Mouse (Mus musculus) stomach, postnatal 0 days (tissue): ENCODE data around the gene Cnp. TPM values are rescaled to one million over a fixed set of nuclear protein-coding genes. Genes with fewer than 3 reads are reported as not detected.

Source experiments
- ATAC-seq: fragments of 200-750 bp; cut with Nextera tagmentation; 2 replicates; pipeline ENCODE4 v1.8.0; 2017; ENCODE audit not compliant: low FRiP score, low TSS enrichment
- DNase-seq: peaks from one replicate; pipeline ENCODE4 v3.0.0-alpha.2; 2016; ENCODE audit warnings: low spot score
- H3K27ac ChIP-seq: fragments of 300-500 bp; sonication (generic); replicated peaks from 2 replicates; pipeline ENCODE4 v1.5.1; 2014; ENCODE audit warnings: mild to moderate bottlenecking, control low read depth
- H3K27me3 ChIP-seq: fragments of 300-500 bp; sonication (generic); 2 replicates; pipeline ENCODE4 v1.6.1; 2014; ENCODE audit warnings: low read length; ENCODE audit not compliant: control insufficient read depth, insufficient read depth
- H3K36me3 ChIP-seq: fragments of 300-500 bp; sonication (generic); 2 replicates; pipeline ENCODE4 v1.6.1; 2014; ENCODE audit warnings: low read length, mixed read lengths; ENCODE audit not compliant: control insufficient read depth, insufficient read depth
- H3K4me1 ChIP-seq: fragments of 300-500 bp; sonication (generic); replicated peaks from 2 replicates; pipeline ENCODE4 v1.6.1; 2014; ENCODE audit warnings: antibody characterized with exemption; ENCODE audit not compliant: control insufficient read depth, insufficient read depth
- H3K4me2 ChIP-seq: fragments of 300-500 bp; sonication (generic); replicated peaks from 2 replicates; pipeline ENCODE4 v1.6.1; 2014; ENCODE audit warnings: low read depth, mild to moderate bottlenecking, control low read depth, moderate library complexity
- H3K4me3 ChIP-seq: fragments of 300-500 bp; sonication (generic); 2 replicates; pipeline ENCODE4 v1.5.1; 2014; ENCODE audit warnings: low read depth, low read length, control low read depth
- H3K9ac ChIP-seq: fragments of 300-500 bp; sonication (generic); 2 replicates; pipeline ENCODE4 v1.6.1; 2014; ENCODE audit warnings: mild to moderate bottlenecking, low read length, control low read depth, mixed read lengths
- H3K9me3 ChIP-seq: fragments of 300-500 bp; sonication (generic); 2 replicates; pipeline ENCODE4 v1.6.1; 2016; ENCODE audit warnings: low read length; ENCODE audit not compliant: control insufficient read depth
- CTCF ChIP-seq: IDR thresholded peaks from 2 replicates; pipeline ENCODE4 v1.5.1; 2016; ENCODE audit warnings: antibody characterized with exemption, low read depth, mild to moderate bottlenecking, moderate library complexity
- EP300 ChIP-seq: optimal IDR thresholded peaks from 2 replicates; pipeline ENCODE3; 2016; ENCODE audit warnings: antibody characterized with exemption
- WGBS: fragments of 180-500 bp; shearing (Covaris S2); extraction: QIAGEN DNeasy Blood & Tissue Kit; methylation state at CpG from one replicate; pipeline ENCODE4 v1.1.7; 2014; 5-methylcytosine and 5-hydroxymethylcytosine counted together
- polyA plus RNA-seq: library from polyadenylated mRNA; unstranded; fragments of >200 nt; fragmentation: Nextera tagmentation; extraction: Ambion mirVana; gene quantifications from 2 replicates; pipeline ENCODE4 v1.2.1, GENCODE M21; 2015

Cnp gene
- polyA plus RNA-seq, 1 experiment from 2014 or later: 23.5 TPM

DNA sequence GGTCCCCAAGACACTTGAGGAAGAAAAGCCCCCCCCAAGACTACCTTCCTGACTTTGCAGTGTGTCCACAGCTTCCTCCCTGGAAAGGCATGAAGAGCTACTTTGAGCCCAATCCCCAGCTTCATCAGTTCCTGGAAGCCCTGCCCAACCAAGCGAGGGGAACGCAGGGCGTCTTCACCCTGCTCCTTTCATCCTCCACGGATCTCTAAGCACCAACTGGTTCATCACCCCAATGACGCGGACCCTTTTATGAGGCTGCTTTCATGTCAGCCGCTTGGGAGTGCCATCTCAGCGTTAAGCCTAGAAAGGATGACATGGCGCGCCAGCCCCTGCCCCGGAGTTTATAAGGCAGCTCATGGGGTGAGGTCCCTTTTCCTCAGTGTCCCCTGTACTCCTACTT is 45.3 kb downstream of the Cnp start, which contains the start of gene Dnajc7:
Dnajc7 (minus strand) TSS at position 187 of the 400 bp plus-strand sequence.
- H3K36me3 ChIP-seq: 0 out of 2 replicates have a peak, but pooled peaks cover 3% of the 10 kb centered on the region
- ATAC-seq (no peak), DNase-seq (no peak)
- no peaks in the 10 kb centered on the region for H3K27me3 ChIP-seq
- peak within 1 kb of the TSS; percentile 96 for H3K4me3 ChIP-seq
- peak within 1 kb of the TSS; percentile 94 for H3K9ac ChIP-seq
- 0 out of 2 replicates have a peak, but pooled peaks cover 5% of the 10 kb centered on the region for H3K4me1 ChIP-seq
- TF ChIP-seq CTCF: no peak
- no peak for TF ChIP-seq EP300
- WGBS: 3% methylated on average over 11 of the region's 11 CpGs
- H3K27ac ChIP-seq: peak within 1 kb of the TSS; percentile 95
- H3K9me3 ChIP-seq: no peaks in the 10 kb centered on the region
- peak within 1 kb of the TSS; percentile 67 for H3K4me2 ChIP-seq

DNA sequence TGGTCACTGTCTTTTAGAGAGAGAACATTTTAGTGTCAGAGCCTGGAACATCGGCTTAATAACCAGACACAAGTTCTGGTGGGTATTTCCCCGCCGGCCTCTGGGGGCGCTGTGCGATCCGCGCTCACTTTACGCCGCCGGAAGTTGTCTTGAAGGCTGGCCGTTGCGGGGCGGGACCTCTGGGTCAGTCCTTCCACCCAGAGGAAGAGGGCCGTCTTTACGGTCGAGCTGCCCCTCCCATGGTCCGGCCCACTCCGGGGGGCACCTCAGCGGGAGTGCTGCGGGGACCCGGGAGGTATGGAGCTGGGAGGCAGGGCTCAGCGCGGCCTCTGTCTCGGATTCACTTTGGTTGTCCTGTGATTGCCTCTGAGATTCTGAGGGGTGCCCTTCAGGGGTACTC is 48.0 kb downstream of the Cnp start:
- DNase-seq: peak; percentile 96
- peak; percentile 53 for TF ChIP-seq EP300
- TF ChIP-seq CTCF: peak; percentile 97
- peak overlapping the region; percentile 58 for H3K4me2 ChIP-seq

DNA sequence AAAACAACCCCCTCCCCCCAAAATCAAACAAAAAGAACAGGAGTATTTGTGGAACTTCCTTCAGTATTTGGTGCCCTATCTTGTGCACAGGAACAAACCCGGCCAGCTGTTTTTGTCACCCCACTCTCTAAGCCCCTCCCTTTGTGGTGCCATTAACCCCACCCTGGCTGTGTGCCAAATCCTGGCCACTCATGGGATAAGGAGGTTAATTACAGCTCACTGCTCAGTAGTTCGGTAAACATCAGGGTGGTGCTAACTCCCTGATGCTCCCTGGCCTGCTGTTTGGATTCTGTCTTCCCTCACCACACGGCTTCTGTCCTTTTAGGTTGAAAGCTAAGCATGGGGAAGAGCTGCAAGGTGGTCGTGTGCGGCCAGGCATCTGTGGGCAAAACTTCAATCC is 49.2 kb downstream of the Cnp start:
- Histone ChIP-seq H3K36me3 (peaks cover 10% of the 10 kb centered on the region), H3K27me3 (no peaks in the 10 kb centered on the region), H3K4me2 (peak overlapping the region; percentile 58), H3K9ac (peak overlapping the region; percentile 48; the same call in 1 of the 2 replicates), H3K9me3 (no peaks in the 10 kb centered on the region), H3K4me3 (peak overlapping the region; percentile 2; the same call in 1 of the 2 replicates), H3K4me1 (no peaks in the 10 kb centered on the region; the same call in 1 of the 2 replicates), H3K27ac (peak overlapping the region; percentile 94)
- DNase-seq (peak; percentile 92), ATAC-seq (peak; percentile 47)
- 34% methylated on average over 5 of the region's 5 CpGs for WGBS
- no peak for TF ChIP-seq CTCF
- TF ChIP-seq EP300: no peak

More for the DNA sequence above, 48.0 kb downstream of the Cnp start:
- under 1% methylated on average over 24 of the region's 24 CpGs for WGBS
- peak overlapping the region; percentile 82 for H3K9ac ChIP-seq
- peaks cover 4% of the 10 kb centered on the region; the same call in 1 of the 2 replicates for H3K4me1 ChIP-seq
- peaks cover 10% of the 10 kb centered on the region for H3K36me3 ChIP-seq
- H3K4me3 ChIP-seq: peak overlapping the region; percentile 69
- no peaks in the 10 kb centered on the region for H3K9me3 ChIP-seq
- peak; percentile 83 for ATAC-seq
- H3K27me3 ChIP-seq: no peaks in the 10 kb centered on the region
- peak overlapping the region; percentile 94 for H3K27ac ChIP-seq

DNA sequence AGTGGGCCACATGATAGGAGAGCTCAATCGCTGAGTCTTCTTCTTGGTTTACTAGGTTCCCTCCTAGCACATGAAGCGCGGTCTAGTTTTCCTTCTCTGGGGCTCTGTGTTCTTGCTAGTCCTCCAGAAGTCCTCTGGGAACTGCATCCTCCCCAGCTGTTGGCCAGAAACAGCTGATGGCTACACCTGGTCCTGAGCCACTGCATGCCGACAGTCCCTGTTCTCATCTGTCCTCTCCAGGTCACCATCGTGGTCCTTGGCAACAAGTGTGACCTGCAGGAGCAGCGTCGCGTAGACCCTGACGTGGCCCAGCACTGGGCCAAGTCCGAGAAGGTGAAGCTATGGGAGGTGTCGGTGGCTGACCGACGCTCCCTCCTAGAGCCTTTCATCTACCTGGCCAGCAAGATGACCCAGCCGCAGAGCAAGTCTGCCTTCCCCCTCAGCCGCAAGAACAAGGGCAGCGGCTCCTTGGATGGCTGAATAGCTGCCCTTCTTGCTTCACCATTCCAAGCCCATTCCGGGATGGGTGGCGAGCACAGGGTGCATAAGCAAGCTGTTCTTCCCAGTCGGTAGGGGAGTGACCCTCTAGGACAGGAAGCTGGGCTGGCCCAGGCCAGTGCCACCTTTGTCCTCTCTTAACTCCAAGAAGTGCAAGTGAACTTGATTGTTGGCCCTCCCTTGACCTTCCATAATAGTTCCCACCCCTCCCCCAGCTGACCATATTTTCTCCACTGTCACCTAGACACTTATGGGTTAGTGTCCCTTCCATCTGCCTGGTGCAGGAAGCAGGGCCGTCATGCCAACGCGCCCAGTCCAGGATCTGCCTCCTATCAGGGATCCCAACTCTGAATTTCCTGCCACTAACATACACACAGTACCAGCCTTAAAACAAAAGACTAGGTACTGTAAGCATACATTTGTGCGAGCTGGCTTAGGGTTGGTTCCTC is 51.3 kb downstream of the Cnp start:
- Histone ChIP-seq H3K9me3 (no peaks in the 10 kb centered on the region), H3K9ac (no peak overlapping the region), H3K27ac (peak overlapping the region; percentile 61), H3K27me3 (no peaks in the 10 kb centered on the region), H3K4me2 (no peak overlapping the region), H3K4me1 (no peaks in the 10 kb centered on the region; the same call in 1 of the 2 replicates), H3K36me3 (peaks cover 10% of the 10 kb centered on the region), H3K4me3 (no peak overlapping the region)
- WGBS: 90% methylated on average over 23 of the region's 23 CpGs
- TF ChIP-seq CTCF (no peak), EP300 (no peak)
- ATAC-seq: no peak
- DNase-seq: no peak

DNA sequence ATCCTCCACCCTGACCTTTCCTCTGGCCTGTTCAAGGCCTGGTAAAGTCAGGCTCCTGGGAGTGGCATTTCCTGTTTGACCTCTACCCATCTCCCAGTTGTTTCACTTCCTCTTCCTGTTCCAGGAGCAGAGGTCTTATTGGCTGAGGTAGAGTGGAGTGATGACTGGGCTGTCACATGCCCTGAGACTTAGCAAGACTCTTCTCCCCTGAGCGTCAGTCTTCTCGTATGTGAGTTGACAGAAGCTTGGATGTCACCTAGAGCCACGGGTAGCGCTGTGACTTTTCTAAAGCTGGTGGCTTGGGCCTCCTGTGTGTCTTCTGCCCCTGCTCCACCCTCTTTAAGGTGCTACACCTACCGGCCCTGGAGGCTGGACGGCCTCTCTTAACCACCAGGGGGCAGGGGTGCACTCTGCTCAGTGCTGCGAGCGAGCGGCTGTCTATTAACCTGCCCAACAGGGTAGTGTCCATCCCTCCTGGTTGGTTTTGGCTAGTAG is 52.0 kb downstream of the Cnp start:
- 19% methylated on average over 9 of the region's 9 CpGs for WGBS
- Histone ChIP-seq H3K9ac (no peak overlapping the region), H3K36me3 (peaks cover 10% of the 10 kb centered on the region), H3K9me3 (no peaks in the 10 kb centered on the region), H3K27me3 (no peaks in the 10 kb centered on the region), H3K4me3 (no peak overlapping the region), H3K27ac (peak overlapping the region; percentile 61; the same call in 1 of the 2 replicates), H3K4me2 (no peak overlapping the region), H3K4me1 (no peaks in the 10 kb centered on the region; the same call in 1 of the 2 replicates)
- peak; percentile 80 for ATAC-seq
- DNase-seq: peak; percentile 89
- TF ChIP-seq CTCF (peak; percentile 95), EP300 (no peak)
